Mouse (Mus musculus): ENCODE results near the gene D6Wsu163e.

D6Wsu163e gene

DNA sequence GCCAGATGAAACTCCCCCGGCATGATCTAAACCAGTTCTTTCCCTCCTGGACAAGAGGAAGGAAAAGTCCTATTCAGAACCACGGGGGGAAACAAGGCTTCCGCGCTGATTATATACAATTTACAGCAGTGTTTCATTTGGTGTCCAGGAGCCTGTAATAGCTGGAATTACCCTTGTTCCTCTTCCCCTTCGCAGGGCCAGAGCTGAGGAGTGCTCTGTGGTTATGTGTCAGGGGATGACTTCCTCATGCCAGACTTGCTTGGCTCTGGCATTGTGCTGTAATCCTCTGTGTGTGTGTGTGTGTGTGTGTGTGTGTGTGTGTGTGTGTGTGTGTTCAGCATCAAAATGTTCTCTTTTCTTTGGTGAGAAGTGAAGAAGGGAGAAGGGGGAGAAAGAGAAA is 56.6 kb downstream of the D6Wsu163e start:
- DNase-seq (ENCODE audit: extremely low read depth, insufficient read length, low spot score): no peak

DNA sequence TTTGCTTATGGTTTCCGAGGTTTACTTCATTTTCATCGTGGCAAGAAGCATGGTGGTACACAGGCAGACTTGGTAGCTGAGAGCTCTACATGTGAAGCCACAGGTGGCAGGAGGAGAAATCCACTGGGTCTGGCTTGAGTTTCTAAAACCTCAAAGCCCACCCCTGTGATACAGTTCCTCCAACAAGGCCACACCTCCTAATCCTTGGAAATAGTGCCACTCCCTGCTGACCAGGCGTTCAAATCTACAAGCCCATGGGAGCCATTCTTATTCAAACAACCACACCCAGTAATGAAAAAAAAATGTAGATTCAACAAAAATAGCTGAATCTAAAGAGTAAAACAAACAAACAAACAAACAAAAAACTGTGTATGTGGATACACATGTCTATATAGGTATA is 65.9 kb downstream of the D6Wsu163e start:
- DNase-seq (ENCODE audit: extremely low read depth, insufficient read length, low spot score): no peak

DNA sequence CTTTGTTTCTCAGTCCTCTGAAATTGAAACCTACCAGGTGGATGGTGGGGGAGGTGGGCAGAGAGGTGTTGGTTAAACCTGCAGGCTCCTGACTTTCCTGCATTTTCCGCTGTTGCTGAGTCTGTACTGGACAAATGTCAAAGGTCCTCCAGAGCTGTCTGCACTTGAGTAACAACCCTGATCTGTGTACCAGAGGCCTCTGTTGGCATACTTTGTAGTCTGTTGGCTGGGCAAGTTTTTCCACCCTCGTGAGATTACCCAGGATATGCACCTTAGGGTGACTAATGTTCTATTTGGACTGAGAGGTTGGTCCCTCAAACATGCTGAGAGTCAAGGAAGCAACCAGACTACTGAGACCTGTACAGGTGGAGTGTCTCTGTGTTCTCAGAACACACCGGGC is 66.8 kb downstream of the D6Wsu163e start:
- no peak for DNase-seq (ENCODE audit: extremely low read depth, insufficient read length, low spot score)

DNA sequence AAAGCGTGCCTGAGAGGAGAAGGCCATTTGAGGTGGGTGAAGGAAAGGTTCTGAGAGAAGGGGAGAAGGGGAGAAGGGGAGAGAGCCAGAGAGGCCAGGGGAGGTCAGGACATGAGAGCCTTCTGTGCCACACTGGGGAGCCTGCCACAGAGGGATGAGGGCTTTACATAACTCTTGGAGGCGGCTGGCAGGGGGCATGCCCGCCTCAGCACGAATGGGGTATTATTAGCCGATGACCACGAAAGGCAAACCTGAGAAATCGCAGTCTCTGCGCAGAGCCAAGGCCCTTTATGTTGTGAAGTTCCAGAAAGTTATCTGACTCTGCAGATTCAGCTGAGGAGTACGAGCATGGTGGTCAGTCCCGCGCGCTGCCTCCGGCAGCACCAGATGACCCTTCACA is 70.3 kb downstream of the D6Wsu163e start:
- no peak for DNase-seq (ENCODE audit: extremely low read depth, insufficient read length, low spot score)

DNA sequence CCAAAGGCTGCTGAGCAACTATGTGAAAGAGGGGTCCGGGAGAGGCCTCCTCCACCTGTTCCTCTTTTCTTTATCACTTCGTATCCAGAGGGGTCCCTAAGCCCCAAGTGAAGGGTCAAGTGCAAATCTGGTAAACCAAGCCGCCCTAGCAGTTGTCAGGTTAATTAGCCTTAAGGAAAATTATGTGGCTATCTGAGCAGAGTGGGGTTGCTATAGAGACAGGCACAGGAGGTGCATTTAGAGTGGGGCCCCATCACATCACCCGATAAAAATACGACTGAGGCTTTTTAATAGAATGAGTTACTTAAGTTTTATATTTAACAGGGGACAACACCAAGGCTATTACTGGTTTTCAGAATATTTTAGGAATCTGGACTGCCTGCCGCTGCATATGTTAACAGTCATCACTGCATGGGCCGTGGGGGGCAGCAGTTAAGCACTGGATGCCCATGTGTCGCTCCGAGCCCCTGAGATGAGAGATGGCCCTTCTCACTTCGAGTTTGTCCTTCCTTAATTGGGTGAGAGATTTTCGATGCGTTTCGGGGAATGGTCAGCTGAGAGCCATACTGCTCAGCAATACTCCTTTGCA is 72.3 kb downstream of the D6Wsu163e start:
- DNase-seq (ENCODE audit: extremely low read depth, insufficient read length, low spot score): no peak

DNA sequence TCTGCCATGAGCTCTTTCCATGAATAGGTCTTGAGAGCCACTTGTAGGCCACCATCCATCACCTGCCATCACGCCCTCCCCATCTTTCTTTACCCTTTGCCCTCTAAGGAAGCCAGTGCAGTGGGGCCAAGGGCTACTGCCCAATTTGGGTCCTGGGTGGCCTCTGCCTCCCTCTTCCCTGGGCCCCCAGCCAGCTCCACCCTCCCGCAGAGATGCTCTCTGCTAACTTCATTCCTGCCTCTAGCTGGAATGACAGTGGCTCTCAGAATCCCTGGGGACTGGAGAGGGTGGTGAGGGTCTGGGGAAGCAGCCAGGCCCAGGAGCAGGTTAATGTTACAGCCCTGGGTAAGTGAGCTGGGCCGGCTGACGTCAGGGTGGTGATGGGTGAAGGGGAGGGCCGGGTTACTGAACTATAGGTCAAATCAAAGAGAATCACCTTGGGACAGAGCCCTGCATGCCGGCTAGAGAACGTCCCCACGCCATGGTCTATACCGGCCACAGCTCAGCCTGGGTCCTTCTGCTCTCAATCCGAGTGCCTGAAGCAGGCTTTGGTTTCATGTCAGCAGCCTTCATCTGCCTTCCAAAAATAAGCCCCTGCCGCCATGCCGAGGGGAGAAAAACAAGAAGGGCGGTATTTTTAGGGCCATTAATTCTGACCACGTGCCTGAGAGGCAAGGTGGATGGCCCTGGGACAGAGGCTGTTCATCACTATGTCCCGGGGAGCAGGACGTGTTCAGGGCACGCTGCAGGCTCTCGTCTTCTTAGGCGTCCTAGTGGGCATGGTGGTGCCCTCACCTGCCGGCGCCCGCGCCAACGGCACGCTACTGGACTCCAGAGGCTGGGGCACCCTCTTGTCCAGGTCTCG is 75.4 kb downstream of the D6Wsu163e start, which contains the start of gene Fgf6:
Fgf6 (plus strand) TSS at position 681 of the 865 bp plus-strand sequence.
- no peak for DNase-seq (ENCODE audit: extremely low read depth, insufficient read length, low spot score)

DNA sequence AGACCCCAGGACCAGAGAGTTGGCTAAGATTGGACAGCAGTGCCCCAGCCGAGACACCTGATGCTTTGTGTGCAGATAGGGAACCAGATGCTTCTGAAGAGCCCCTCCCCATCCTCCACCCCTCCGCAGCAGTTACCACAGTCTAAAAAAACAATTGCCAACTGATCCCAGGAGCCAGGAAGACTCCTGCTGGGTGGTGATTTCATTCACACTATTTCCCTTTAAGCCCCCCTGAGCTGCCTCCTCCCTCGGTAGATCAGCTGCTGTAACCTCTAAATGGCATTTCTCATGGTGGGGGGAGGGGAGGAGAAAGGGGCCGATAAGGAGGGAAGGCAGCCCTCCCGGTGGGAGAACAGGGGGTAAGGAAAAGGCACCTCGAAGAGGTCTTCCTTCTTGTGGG is 79.5 kb downstream of the D6Wsu163e start:
- DNase-seq (ENCODE audit: extremely low read depth, insufficient read length, low spot score): no peak

DNA sequence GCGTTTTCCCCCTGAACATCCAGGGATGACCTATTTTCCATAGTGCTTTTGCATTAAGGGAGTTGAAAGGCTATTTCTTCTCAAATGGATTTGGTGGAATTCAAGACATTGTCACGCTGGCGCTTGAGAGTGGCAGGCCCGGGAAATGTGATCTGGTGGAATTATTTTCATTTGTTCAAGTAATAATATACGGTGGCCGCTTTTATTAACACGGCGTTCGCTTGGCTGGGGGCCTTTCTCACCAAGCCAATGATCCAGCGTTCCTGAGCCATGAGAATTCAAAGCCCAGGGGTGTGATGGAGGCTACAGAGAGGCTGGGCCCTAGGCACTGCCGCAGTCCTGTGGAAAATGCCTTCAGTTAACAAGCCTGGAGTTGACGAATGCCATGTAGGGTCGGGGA is 80.7 kb downstream of the D6Wsu163e start:
- DNase-seq (ENCODE audit: extremely low read depth, insufficient read length, low spot score): no peak

DNA sequence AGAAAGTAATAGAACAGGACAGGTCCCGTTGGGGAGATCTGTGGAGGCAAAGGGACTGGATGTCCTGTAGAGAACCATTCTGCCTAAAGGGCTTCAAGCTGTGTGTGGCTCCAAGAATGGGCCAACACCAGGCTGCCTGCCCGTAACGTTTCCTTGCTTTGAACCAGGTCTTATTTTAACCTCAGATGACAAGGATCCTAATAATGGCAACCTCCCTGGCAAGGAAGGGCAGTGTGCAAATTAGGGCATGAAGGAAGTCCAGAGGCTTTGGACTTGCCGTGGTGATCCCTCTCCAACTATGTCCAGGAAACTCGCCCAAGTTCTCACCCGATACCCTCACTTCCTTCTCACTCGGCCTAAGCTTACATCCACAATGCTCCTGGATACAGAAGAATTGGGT is 85.1 kb downstream of the D6Wsu163e start:
- DNase-seq (ENCODE audit: extremely low read depth, insufficient read length, low spot score): no peak

Measured in 3134 (cell line).